Comparison of ENCODE assay signal across 13 mouse cellular contexts in genomic region chr6:60827290-60827689, GRCm38 (mm10). TPM values are rescaled to one million over a fixed set of nuclear protein-coding genes. Genes with fewer than 3 reads are reported as not detected.
DNase-seq lines count a peak whose midpoint lies in the region; ATAC-seq and TF ChIP-seq lines count a peak whose summit lies in the region.
"Had no signal": no experiment of that assay in that cellular context is flagged by ENCODE, and none has a peak within 500 bp of the region (broad histone marks: within the 10 kb centered on the region; RNA-seq: fewer than 3 reads in every experiment).

No protein-coding gene starts in this region.

- peaks cover 8% of the 10 kb centered on the region; the same call in 1 of the 2 replicates for H3K4me1 ChIP-seq in forebrain, embryonic 14.5 days (ENCODE audit: control insufficient read depth, insufficient read depth, low read length)
- no peaks in the 10 kb centered on the region for H3K4me1 ChIP-seq in forebrain, embryonic 11.5 days (replicated peaks; ENCODE audit: control insufficient read depth, insufficient read depth, low read length)
- H3K4me1 ChIP-seq in liver, embryonic 12.5 days = peaks cover 47% of the 10 kb centered on the region
- no peaks in the 10 kb centered on the region; the same call in 1 of the 2 replicates for H3K4me1 ChIP-seq in stomach, postnatal 0 days (replicated peaks; ENCODE audit: control insufficient read depth, insufficient read depth)

- 53% methylated on average over 1 of the region's 1 CpGs for WGBS in forebrain, embryonic 14.5 days
- 54% methylated on average over 1 of the region's 1 CpGs for WGBS in forebrain, embryonic 11.5 days
- WGBS in liver, embryonic 12.5 days (ENCODE audit: insufficient replicate concordance) = 7% methylated on average over 1 of the region's 1 CpGs
- 45% methylated on average over 1 of the region's 1 CpGs for WGBS in stomach, postnatal 0 days

- H3K9me3 ChIP-seq in forebrain, embryonic 14.5 days (replicated peaks; ENCODE audit: control insufficient read depth, low read length) = no peaks in the 10 kb centered on the region
- H3K9me3 ChIP-seq in forebrain, embryonic 11.5 days (ENCODE audit: control insufficient read depth, low read length) = no peaks in the 10 kb centered on the region
- no peaks in the 10 kb centered on the region for H3K9me3 ChIP-seq in liver, embryonic 12.5 days (replicated peaks)
- no peaks in the 10 kb centered on the region for H3K9me3 ChIP-seq in stomach, postnatal 0 days (ENCODE audit: control insufficient read depth, low read length)
- H3K9me3 ChIP-seq: intestine, embryonic 15.5 days had no signal

- H3K9ac ChIP-seq in forebrain, embryonic 14.5 days (ENCODE audit: low read length) = no peak overlapping the region
- H3K9ac ChIP-seq in forebrain, embryonic 11.5 days (ENCODE audit: low read length) = no peak overlapping the region
- peak overlapping the region; percentile 79 for H3K9ac ChIP-seq in liver, embryonic 12.5 days
- no peak overlapping the region for H3K9ac ChIP-seq in stomach, postnatal 0 days (ENCODE audit: low read length)
- H3K9ac ChIP-seq: intestine, embryonic 15.5 days had no signal

- DNase-seq in forebrain, embryonic 14.5 days (ENCODE audit: low spot score) = no peak
- DNase-seq in forebrain, embryonic 11.5 days (ENCODE audit: low spot score) = no peak
- DNase-seq in spleen, postnatal 10 days (ENCODE audit: low spot score in 2 of 2) = peak; percentile 30 to 32
- DNase-seq in spleen, postnatal 14 days (ENCODE audit: low spot score in 2 of 2) = no peak
- no peak for DNase-seq in right cerebral cortex, postnatal 10 days (ENCODE audit: low spot score in 2 of 2)
- no peak for DNase-seq in stomach, postnatal 0 days (ENCODE audit: low spot score)
- DNase-seq: adrenal gland, postnatal 10 days; heart, adult 2 months; kidney, postnatal 4 days; lung, postnatal 4 days had no signal

- H3K27me3 ChIP-seq in forebrain, embryonic 14.5 days (replicated peaks; ENCODE audit: control insufficient read depth, insufficient read depth, low read length) = no peaks in the 10 kb centered on the region
- H3K27me3 ChIP-seq in forebrain, embryonic 11.5 days (ENCODE audit: control insufficient read depth, insufficient read depth, low read length) = no peaks in the 10 kb centered on the region
- no peaks in the 10 kb centered on the region; the same call in 1 of the 2 replicates for H3K27me3 ChIP-seq in liver, embryonic 12.5 days (replicated peaks)
- no peaks in the 10 kb centered on the region for H3K27me3 ChIP-seq in stomach, postnatal 0 days (ENCODE audit: control insufficient read depth, insufficient read depth, low read length)
- H3K27me3 ChIP-seq: intestine, embryonic 15.5 days had no signal

- TF ChIP-seq CTCF in stomach, postnatal 0 days (IDR thresholded peaks at IDR 0.05; ENCODE audit: low read depth) = no peak

- no peak for TF ChIP-seq EP300 in stomach, postnatal 0 days (optimal IDR thresholded peaks at IDR 0.05)

- H3K4me2 ChIP-seq in forebrain, embryonic 14.5 days (ENCODE audit: low read length) = 0 out of 2 replicates have a peak overlapping the region, but pooled peaks have one; percentile 88
- H3K4me2 ChIP-seq in forebrain, embryonic 11.5 days (ENCODE audit: low read depth, low read length, severe bottlenecking) = no peak overlapping the region
- peak overlapping the region; percentile 80 for H3K4me2 ChIP-seq in liver, embryonic 12.5 days
- H3K4me2 ChIP-seq in stomach, postnatal 0 days (replicated peaks; ENCODE audit: low read depth) = no peak overlapping the region

- no peaks in the 10 kb centered on the region for H3K36me3 ChIP-seq in forebrain, embryonic 14.5 days (ENCODE audit: control insufficient read depth, insufficient read depth, low read length)
- no peaks in the 10 kb centered on the region for H3K36me3 ChIP-seq in forebrain, embryonic 11.5 days (ENCODE audit: control insufficient read depth, insufficient read depth, low read length)
- peaks cover 34% of the 10 kb centered on the region for H3K36me3 ChIP-seq in liver, embryonic 12.5 days
- no peaks in the 10 kb centered on the region for H3K36me3 ChIP-seq in stomach, postnatal 0 days (ENCODE audit: control insufficient read depth, insufficient read depth, low read length)
- H3K36me3 ChIP-seq: intestine, embryonic 15.5 days had no signal

- no peak overlapping the region for H3K27ac ChIP-seq in forebrain, embryonic 14.5 days (ENCODE audit: low read depth, low read length)
- H3K27ac ChIP-seq in forebrain, embryonic 11.5 days (ENCODE audit: low read depth, low read length) = no peak overlapping the region
- H3K27ac ChIP-seq in liver, embryonic 12.5 days = peak overlapping the region; percentile 98
- H3K27ac ChIP-seq in stomach, postnatal 0 days (replicated peaks) = no peak overlapping the region
- H3K27ac ChIP-seq: heart, adult 2 months; intestine, embryonic 15.5 days had no signal

- no peak for ATAC-seq in forebrain, embryonic 14.5 days
- no peak for ATAC-seq in forebrain, embryonic 11.5 days (replicated peaks; ENCODE audit: low FRiP score)
- ATAC-seq in liver, embryonic 12.5 days = peak; percentile 36
- no peak for ATAC-seq in activated CD4-positive, CD25-positive, alpha-beta regulatory T cell, adult 4 months
- ATAC-seq in stomach, postnatal 0 days (ENCODE audit: low FRiP score, low TSS enrichment) = no peak

- no peak overlapping the region for H3K4me3 ChIP-seq in forebrain, embryonic 14.5 days (ENCODE audit: low read depth, low read length)
- no peak overlapping the region for H3K4me3 ChIP-seq in forebrain, embryonic 11.5 days (ENCODE audit: low read depth, low read length)
- peak overlapping the region; percentile 84 for H3K4me3 ChIP-seq in liver, embryonic 12.5 days
- H3K4me3 ChIP-seq in stomach, postnatal 0 days (ENCODE audit: low read depth, low read length) = no peak overlapping the region
- H3K4me3 ChIP-seq: heart, adult 2 months had no signal

RNA-seq across cellular contexts. Expression of gene Snca, which starts 2.4 kb away (rescaled TPM):
- polyA plus RNA-seq in forebrain, embryonic 14.5 days (2014; fragmentation: Nextera tagmentation; extraction: Ambion mirVana) = 95.0 and 120 TPM in 2 replicates
- polyA plus RNA-seq in forebrain, embryonic 11.5 days (2014; fragmentation: Nextera tagmentation; extraction: Ambion mirVana) = 22.6 and 22.7 TPM in 2 replicates
- 302 and 303 TPM in 2 replicates for polyA plus RNA-seq in liver, embryonic 12.5 days (2016; fragmentation: Nextera tagmentation; extraction: Ambion mirVana)
- 1 to 10 TPM in 1 of 2 experiments, not detected in 1; 1.8 TPM for polyA plus RNA-seq in activated CD4-positive, CD25-positive, alpha-beta regulatory T cell, adult 4 months (2017; shearing (Covaris generic))
- polyA plus RNA-seq in stomach, postnatal 0 days (2015; fragmentation: Nextera tagmentation; extraction: Ambion mirVana) = 6.5 and 8.0 TPM in 2 replicates

Comparison
In these comparisons a context has a peak if more than half of its experiments do, and no peak if none do; other contexts are left out.
1. DNase-seq: peak in spleen, postnatal 10 days (2 of 2); none in forebrain, embryonic 14.5 days (single experiment), forebrain, embryonic 11.5 days (single experiment), spleen, postnatal 14 days (0 of 2), right cerebral cortex, postnatal 10 days (0 of 2) and stomach, postnatal 0 days (single experiment).
2. H3K4me2 ChIP-seq: peak in forebrain, embryonic 14.5 days (single experiment) and liver, embryonic 12.5 days (single experiment); none in forebrain, embryonic 11.5 days (single experiment) and stomach, postnatal 0 days (single experiment).